Mouse (Mus musculus) liver, embryonic 14.5 days (tissue): Measurements from ENCODE around the gene Pomgnt2. TPM values are rescaled to one million over a fixed set of nuclear protein-coding genes. Genes with fewer than 3 reads are reported as not detected.

Experiments used
- ATAC-seq: fragments of 200-750 bp; cut with Nextera tagmentation; 2 replicates; pipeline ENCODE4 v1.8.0; 2017; ENCODE audit warnings: moderate number of reproducible peaks, mild to moderate bottlenecking, moderate library complexity; ENCODE audit not compliant: insufficient read depth
- DNase-seq, 3 experiments: peaks; one replicate each; pipeline ENCODE4 v3.0.0-alpha.2; 2012 to 2013; ENCODE audit warnings: low read depth in 3 of 3, low spot score in 3 of 3
- H3K27ac ChIP-seq: fragments of 300-500 bp; sonication (generic); 2 replicates; pipeline ENCODE4 v1.5.1; 2014; ENCODE audit warnings: moderate library complexity, mild to moderate bottlenecking, control low read depth, inconsistent platforms
- H3K27me3 ChIP-seq: fragments of 300-500 bp; sonication (generic); 2 replicates; pipeline ENCODE4 v1.6.1; 2014; ENCODE audit warnings: mild to moderate bottlenecking, low read length, moderate library complexity; ENCODE audit not compliant: control insufficient read depth, insufficient read depth
- H3K36me3 ChIP-seq: fragments of 300-500 bp; sonication (generic); replicated peaks from 2 replicates; pipeline ENCODE4 v1.6.1; 2014; ENCODE audit warnings: low read depth; ENCODE audit not compliant: control insufficient read depth, insufficient read depth
- H3K4me1 ChIP-seq, 2 experiments: fragments of 200-500 bp in 1 of 2; fragments of 300-500 bp in 1 of 2; sonication (generic) in 1 of 2; replicated peaks; 2 replicates each; pipeline ENCODE4 v1.6.1; 2012 to 2014; ENCODE audit warnings: antibody characterized with exemption in 1 of 2, inconsistent platforms in 1 of 2, low read length in 1 of 2; ENCODE audit not compliant: control insufficient read depth in 2 of 2, insufficient read depth in 2 of 2
- H3K4me2 ChIP-seq: fragments of 300-500 bp; sonication (generic); 2 replicates; pipeline ENCODE4 v1.6.1; 2014; ENCODE audit warnings: low read depth, mild to moderate bottlenecking, control low read depth, moderate library complexity
- H3K4me3 ChIP-seq, 2 experiments: fragments of 200-500 bp in 1 of 2; fragments of 300-500 bp in 1 of 2; sonication (generic) in 1 of 2; 2 replicates each; pipeline ENCODE4 v1.5.1; 2012 to 2014; ENCODE audit warnings: low read depth in 2 of 2, low read length in 2 of 2, mild to moderate bottlenecking in 2 of 2, control low read depth in 1 of 2, inconsistent platforms in 1 of 2, moderate library complexity in 1 of 2; ENCODE audit not compliant: insufficient read depth in 1 of 2
- H3K9ac ChIP-seq: fragments of 300-500 bp; sonication (generic); replicated peaks from 2 replicates; pipeline ENCODE4 v1.6.1; 2014; ENCODE audit warnings: mild to moderate bottlenecking, control low read depth, moderate library complexity
- H3K9me3 ChIP-seq: fragments of 300-500 bp; sonication (generic); 2 replicates; pipeline ENCODE4 v1.6.1; 2016; ENCODE audit warnings: low read length, mixed read lengths; ENCODE audit not compliant: control insufficient read depth
- CTCF ChIP-seq: IDR thresholded peaks from 2 replicates; pipeline ENCODE4 v1.5.1; 2016; ENCODE audit warnings: antibody characterized with exemption, low read depth, control low read depth
- EP300 ChIP-seq: IDR thresholded peaks from 2 replicates; pipeline ENCODE4 v1.6.1; 2016; ENCODE audit warnings: antibody characterized with exemption, low read depth
- WGBS: fragments of 180-500 bp; shearing (Covaris S2); extraction: QIAGEN DNeasy Blood & Tissue Kit; methylation state at CpG from one replicate; pipeline ENCODE4 v1.1.7; 2014; ENCODE audit not compliant: insufficient replicate concordance; 5-methylcytosine and 5-hydroxymethylcytosine counted together
- polyA plus RNA-seq, 2 experiments: library from polyadenylated mRNA; depleted of rRNA in 1 of 2; stranded (reverse) in 1 of 2; unstranded in 1 of 2; fragments of >200 nt; fragmentation: Nextera tagmentation in 1 of 2; extraction: Ambion mirVana in 1 of 2; gene quantifications; 2 replicates each; pipeline versions ENCODE4 v1.2.1 to v1.2.3; 2012 to 2014

Gene Pomgnt2
- polyA plus RNA-seq, 2 experiments = 1.7 to 1.9 TPM

DNA sequence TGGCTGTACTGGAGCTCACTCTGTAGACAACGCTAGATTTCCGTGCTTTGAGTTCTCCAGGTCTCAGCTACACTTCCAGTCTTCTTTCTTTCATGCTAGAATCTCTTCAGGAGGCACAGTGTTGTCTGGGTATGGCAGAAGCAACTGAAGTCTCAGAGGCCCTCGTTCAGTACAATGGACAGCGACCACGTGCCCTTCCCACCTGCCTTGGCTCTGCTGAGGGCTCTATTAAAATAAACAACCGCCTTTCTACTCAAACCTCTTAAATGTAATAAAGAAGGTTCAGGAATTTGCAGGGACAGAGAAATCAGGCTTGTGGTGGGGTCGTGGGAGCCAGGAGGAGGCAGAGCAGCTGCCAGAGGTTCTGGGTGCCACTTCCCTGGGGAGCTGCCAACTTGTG, 9.7 kb upstream of the Pomgnt2 start:
- WGBS = 8% methylated on average over 7 of the region's 7 CpGs

DNA sequence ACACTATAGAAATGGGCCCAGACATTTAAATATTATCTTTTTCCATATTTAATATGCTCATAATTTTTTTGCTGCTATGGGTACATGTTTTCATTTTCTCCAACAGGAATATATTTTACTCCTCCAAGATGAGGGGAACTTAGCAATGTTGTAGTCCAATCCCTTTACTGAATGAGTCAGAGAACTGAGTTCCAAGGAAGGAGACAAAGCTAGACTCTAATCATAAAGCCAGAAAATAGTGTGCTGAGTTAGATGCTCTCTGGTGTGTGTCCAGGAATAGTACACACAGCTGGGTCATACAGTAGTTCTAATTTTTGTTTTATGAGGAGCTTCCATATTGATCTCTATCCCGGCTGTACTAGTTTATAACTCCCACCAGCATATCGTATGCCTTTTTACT, 9.3 kb upstream of the Pomgnt2 start:
- no peak for DNase-seq

More for the DNA sequence above, 9.7 kb upstream of the Pomgnt2 start:
- Histone ChIP-seq H3K36me3 (no peaks in the 10 kb centered on the region), H3K9me3 (no peaks in the 10 kb centered on the region), H3K9ac (no peak overlapping the region), H3K27ac (no peak overlapping the region), H3K4me2 (no peak overlapping the region), H3K4me1 (no peaks in the 10 kb centered on the region), H3K27me3 (no peaks in the 10 kb centered on the region), H3K4me3 (no peak overlapping the region)
- ATAC-seq (no peak), DNase-seq (no peak)
- no peak for TF ChIP-seq CTCF
- no peak for TF ChIP-seq EP300

DNA sequence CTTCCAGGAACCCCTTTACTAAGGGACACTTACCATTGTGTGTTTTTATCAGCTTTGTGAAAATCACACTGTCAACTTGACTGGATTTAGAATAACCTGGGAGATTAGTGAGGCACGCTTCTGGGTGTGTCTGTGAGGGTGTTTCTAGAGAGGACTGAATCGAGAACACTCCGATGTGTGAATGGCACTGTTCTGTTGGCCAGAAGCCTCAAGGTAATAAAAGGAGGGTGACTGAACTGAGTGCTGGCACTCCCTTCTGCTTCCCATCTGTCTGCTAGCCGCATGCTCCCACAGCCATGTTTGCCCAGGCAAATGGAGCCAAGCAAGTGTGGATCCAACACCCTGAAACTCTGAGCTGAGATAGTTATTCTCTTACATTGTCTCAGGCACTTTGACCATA, 1.1 kb upstream of the Pomgnt2 start:
- Histone ChIP-seq H3K27me3 (peaks cover 5% of the 10 kb centered on the region; the same call in 1 of the 2 replicates), H3K4me2 (no peak overlapping the region), H3K36me3 (no peaks in the 10 kb centered on the region), H3K9ac (no peak overlapping the region), H3K27ac (no peak overlapping the region), H3K9me3 (no peaks in the 10 kb centered on the region), H3K4me1 (0 out of 4 replicates have a peak, but pooled peaks cover 0 to 2% of the 10 kb centered on the region in 2 experiments), H3K4me3 (no peak overlapping the region)
- WGBS = 46% methylated on average over 4 of the region's 4 CpGs
- TF ChIP-seq EP300 (no peak), CTCF (no peak)
- ATAC-seq (no peak), DNase-seq (no peak)

More for the DNA sequence above, 9.3 kb upstream of the Pomgnt2 start:
- no peak overlapping the region for H3K4me2 ChIP-seq
- H3K4me1 ChIP-seq = no peaks in the 10 kb centered on the region
- TF ChIP-seq EP300 (no peak), CTCF (no peak)
- H3K27ac ChIP-seq = no peak overlapping the region
- no peaks in the 10 kb centered on the region for H3K36me3 ChIP-seq
- H3K9me3 ChIP-seq = no peaks in the 10 kb centered on the region
- 72% methylated on average over 2 of the region's 2 CpGs for WGBS
- H3K4me3 ChIP-seq = no peak overlapping the region
- no peak overlapping the region for H3K9ac ChIP-seq
- no peaks in the 10 kb centered on the region for H3K27me3 ChIP-seq
- ATAC-seq = no peak

DNA sequence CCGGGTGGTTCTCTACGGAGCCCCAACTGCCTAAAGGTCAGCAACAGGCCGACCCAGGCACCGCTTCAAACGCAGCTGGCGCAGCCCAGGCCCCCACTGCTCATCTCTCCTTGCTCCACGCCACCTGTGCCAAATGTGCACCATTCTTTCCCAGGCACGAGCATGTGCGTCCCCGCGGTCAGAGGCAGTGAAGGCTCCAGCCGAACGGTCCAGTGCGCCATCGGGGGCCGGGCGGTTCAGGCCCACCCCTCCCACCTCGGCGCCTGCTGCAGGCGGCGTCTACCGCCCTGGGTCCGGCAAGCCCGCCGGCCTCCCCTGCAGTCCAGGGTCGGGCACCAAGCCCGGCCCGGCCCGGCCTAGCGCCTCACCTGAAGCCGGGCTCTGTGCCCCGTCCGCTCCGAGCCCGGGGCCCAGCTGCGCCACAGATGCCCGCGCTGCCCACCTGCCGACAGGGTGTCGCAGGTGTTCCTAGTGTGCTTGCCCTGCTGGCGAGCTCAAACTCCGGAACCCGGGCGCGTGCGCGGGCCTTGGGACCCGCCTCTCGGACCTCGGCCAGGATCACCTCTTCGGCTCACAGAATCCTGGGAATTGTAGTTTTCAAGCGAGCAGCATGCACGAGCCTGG, 1.3 kb downstream of the Pomgnt2 start:
- Histone ChIP-seq H3K4me3 (peak overlapping the region; percentile 46 to 59), H3K27me3 (peaks cover 5% of the 10 kb centered on the region; the same call in 1 of the 2 replicates), H3K4me1 (0 out of 4 replicates have a peak, but pooled peaks cover 0 to 2% of the 10 kb centered on the region in 2 experiments), H3K27ac (no peak overlapping the region), H3K9me3 (no peaks in the 10 kb centered on the region), H3K36me3 (no peaks in the 10 kb centered on the region), H3K4me2 (peak overlapping the region; percentile 63), H3K9ac (peak overlapping the region; percentile 20; the same call in 1 of the 2 replicates)
- TF ChIP-seq CTCF (no peak), EP300 (no peak)
- peak; percentile 48 for ATAC-seq
- peak in 1 of 3 experiments; percentile 18 for DNase-seq
- under 1% methylated on average over 53 of the region's 53 CpGs for WGBS

- no peak overlapping the region for H3K27ac ChIP-seq
- H3K9me3 ChIP-seq = no peaks in the 10 kb centered on the region
- WGBS = 18% methylated on average over 10 of the region's 10 CpGs
- 0 out of 4 replicates have a peak, but pooled peaks cover 0 to 2% of the 10 kb centered on the region in 2 experiments for H3K4me1 ChIP-seq
- ATAC-seq (no peak), DNase-seq (no peak)
- peak overlapping the region; percentile 63 for H3K4me2 ChIP-seq
- H3K36me3 ChIP-seq = no peaks in the 10 kb centered on the region
- H3K27me3 ChIP-seq = peaks cover 5% of the 10 kb centered on the region; the same call in 1 of the 2 replicates
- TF ChIP-seq EP300 (no peak), CTCF (no peak)
- H3K4me3 ChIP-seq = peak overlapping the region; percentile 46 to 59
- H3K9ac ChIP-seq = no peak overlapping the region; the same call in 1 of the 2 replicates
These were observed 1.8 kb downstream of the Pomgnt2 start for GRCm38 (mm10) chr9:121995077-121995476.
